In the genomic region with DNA sequence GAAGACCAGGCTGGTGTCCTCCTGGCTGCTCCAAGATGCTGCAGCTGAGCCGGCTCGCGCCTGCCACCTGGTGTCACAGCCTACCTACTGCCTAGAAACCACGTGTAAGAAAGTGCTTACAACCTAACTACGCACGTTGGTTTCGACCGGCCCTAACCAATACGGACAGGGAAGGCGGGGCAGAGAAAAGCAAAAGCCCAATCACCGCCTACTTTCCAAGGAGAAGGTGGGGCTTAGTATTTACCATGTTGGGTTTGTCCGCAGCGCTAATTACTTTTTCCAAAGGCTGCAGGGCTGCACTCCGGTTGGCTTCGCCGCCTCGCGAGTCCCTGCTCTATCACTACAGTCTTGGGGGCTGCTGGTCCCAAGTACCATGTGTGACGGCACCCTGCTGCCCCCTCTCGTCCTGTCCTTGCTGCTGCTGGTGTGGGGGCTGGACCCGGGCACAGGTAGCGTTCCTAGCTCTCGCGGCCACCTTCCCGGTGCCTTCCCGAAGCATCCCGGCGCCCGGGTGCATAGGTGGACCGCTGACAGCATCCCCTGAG, we compare ENCODE assay signal across 8 mouse cellular contexts. TPM values are rescaled to one million over a fixed set of nuclear protein-coding genes. Genes with fewer than 3 reads are reported as not detected.
DNase-seq lines count a peak whose midpoint lies in the region; TF ChIP-seq lines count a peak whose summit lies in the region.

TSS of gene Adamts17 (plus strand) at position 273 of the 545 bp plus-strand sequence.

- H3K4me3 ChIP-seq in cortical plate, adult 2 months (ENCODE audit: insufficient read depth, low read length): peak within 1 kb of the TSS; percentile 49
- peak within 1 kb of the TSS; percentile 91 for H3K4me3 ChIP-seq in megakaryocyte, embryonic 14.5 days (replicated peaks)

- no peaks in the 10 kb centered on the region for H3K36me3 ChIP-seq in megakaryocyte, embryonic 14.5 days (replicated peaks; ENCODE audit: low read length)

- H3K27me3 ChIP-seq in megakaryocyte, embryonic 14.5 days (replicated peaks): peaks cover 79% of the 10 kb centered on the region

- no peaks in the 10 kb centered on the region for H3K9me3 ChIP-seq in megakaryocyte, embryonic 14.5 days

- intact Hi-C loops in gastrocnemius, postnatal 14 days (cut with DNase I; ENCODE audit: low total_unique reads): loop anchor here (2.0 to 10.0 kb wide), 2 partner anchors 359 to 785 kb away; no protein-coding TSS in a partner anchor

- peak; percentile 76 for DNase-seq in adipocyte (ENCODE audit: low spot score)
- peak; percentile 93 for DNase-seq in gastrocnemius, postnatal 14 days
- peak; percentile 88 for DNase-seq in induced T-regulatory cell, adult 2 months (ENCODE audit: low read depth)
- DNase-seq in left cerebral cortex, adult 8-10 months (ENCODE audit: low spot score in 2 of 2): peak; percentile 82 to 96
- peak; percentile 96 for DNase-seq in right cerebral cortex, adult 2 months (ENCODE audit: low spot score in 2 of 2)
- DNase-seq in urinary bladder, postnatal 10 days (ENCODE audit: low spot score): peak; percentile 71

- TF ChIP-seq POLR2A in cortical plate, adult 2 months (IDR thresholded peaks at IDR 0.05; ENCODE audit: extremely low read depth, insufficient read depth, low read length): peak; percentile 96

- peaks cover 6% of the 10 kb centered on the region for H3K4me1 ChIP-seq in cortical plate, adult 2 months (ENCODE audit: control insufficient read depth, insufficient read depth, low read length)
- H3K4me1 ChIP-seq in megakaryocyte, embryonic 14.5 days: peaks cover 16% of the 10 kb centered on the region

- peak within 1 kb of the TSS; percentile 2; the same call in 1 of the 2 replicates for H3K27ac ChIP-seq in cortical plate, adult 2 months (ENCODE audit: insufficient read depth, low read length)

- TF ChIP-seq CTCF in cortical plate, adult 2 months (IDR thresholded peaks at IDR 0.05; ENCODE audit: extremely low read depth, insufficient read depth, low read length): peak; percentile 89

RNA-seq across cellular contexts. Expression of gene Adamts17, which starts in this region (rescaled TPM):
- 3.9 and 4.2 TPM in 2 replicates for polyA plus RNA-seq in cortical plate, adult 2 months (2012; rRNA removed)
- total RNA-seq in gastrocnemius, postnatal 14 days (2021): 10 to 100 TPM in 1 of 2 experiments, 1 to 10 TPM in 1; 5.5 to 10.6 TPM
- total RNA-seq in left cerebral cortex, adult 8-10 months (2022): 10 to 100 TPM in 1 of 4 experiments, 1 to 10 TPM in 3; 7.5 to 11.3 (median 7.8) TPM
- polyA plus RNA-seq in megakaryocyte, embryonic 14.5 days (2012; ENCODE audit: insufficient read depth, low replicate concordance): not detected in 2 replicates

Comparison
In these comparisons a context has a peak if more than half of its experiments do, and no peak if none do; other contexts are left out.
1. Peak in every context shown above with its lines: DNase-seq, H3K4me3 ChIP-seq and H3K27ac ChIP-seq.